Mouse (Mus musculus) CD4-positive, CD25-positive, alpha-beta regulatory T cell, adult 4 months (primary cell): ENCODE data around the gene Rtl1. TPM values are rescaled to one million over a fixed set of nuclear protein-coding genes. Genes with fewer than 3 reads are reported as not detected.

Experiments used
- ATAC-seq: one replicate; pipeline ENCODE4 v1.8.0; 2017
- polyA plus RNA-seq, 2 experiments: library from polyadenylated mRNA; unstranded; fragments of 100-300 nt; shearing (Covaris generic); gene quantifications; one replicate each; pipeline ENCODE4 v1.2.1; 2017

Gene Rtl1
- polyA plus RNA-seq = not detected

DNA sequence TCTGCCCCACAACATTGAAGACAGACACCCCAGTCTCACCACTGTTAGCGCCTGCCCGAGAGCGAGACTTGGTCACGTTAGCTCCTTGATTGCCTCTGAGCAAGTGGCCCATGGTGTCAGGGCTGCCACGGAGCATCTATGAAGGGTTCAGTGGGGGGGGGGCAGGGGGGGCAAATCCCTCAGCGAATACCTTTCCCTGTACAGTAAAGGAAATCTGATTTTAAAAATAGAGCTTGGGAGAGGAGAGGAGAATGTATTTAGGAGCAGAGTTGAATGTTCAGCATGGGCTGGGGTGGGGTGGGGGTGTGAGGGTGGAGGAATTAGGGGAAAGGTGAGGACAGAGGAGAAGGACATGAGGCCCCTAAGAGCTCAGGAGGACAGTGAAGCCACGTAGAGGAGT is at the start of gene Rtl1:
Gene Rtl1, minus strand, starts transcription at position 101 of the 400 bp plus-strand sequence.
- no peak for ATAC-seq

DNA sequence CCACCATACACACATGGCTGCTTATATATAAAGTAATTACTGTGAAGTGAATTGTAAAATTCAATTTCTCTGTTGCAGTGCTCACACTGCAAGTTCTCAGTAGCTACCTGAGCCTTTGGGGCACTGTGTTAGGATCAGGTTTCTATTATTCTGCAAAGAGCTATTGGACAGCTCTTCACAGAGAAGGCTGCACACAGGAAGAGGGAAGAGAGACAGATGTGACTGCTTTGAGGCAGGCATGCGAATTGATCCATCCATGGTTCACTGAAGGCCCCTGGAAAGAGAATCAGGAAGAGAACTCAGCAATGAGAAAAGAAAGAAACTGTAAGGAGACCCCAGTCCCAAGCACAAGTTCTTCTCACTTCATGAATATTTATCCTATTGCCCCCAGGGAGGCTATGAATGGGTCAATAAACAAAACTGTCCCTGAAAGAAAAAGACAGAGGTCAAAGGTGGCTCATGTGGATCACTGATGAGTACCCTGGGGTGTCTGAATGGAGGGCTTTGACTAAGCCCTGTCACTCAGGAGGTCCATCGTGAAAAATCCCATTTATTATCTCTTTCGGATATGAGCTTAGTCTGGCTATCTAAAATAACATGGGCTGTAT is 40.5 kb upstream of the Rtl1 start:
- no peak for ATAC-seq

DNA sequence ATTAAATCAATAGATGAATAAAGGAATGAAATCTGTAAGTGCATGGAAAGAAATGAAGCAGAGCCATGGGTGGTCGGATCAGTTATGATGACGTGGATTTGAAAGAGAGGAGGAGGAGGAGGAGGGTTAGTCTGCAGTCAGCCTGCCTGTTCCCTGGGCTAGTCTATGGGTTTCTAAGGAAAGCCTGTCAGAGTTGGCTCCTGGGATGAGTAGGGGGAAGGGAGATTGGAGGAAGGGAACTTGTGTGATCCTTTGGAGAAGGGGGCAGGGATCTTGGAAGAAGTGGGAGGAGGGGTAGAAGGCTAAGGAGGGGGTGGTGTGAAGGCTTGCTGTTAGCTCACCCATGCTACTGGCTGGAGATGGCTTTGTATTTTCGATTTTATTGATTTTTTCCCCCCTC is 31.9 kb upstream of the Rtl1 start:
- ATAC-seq = no peak

DNA sequence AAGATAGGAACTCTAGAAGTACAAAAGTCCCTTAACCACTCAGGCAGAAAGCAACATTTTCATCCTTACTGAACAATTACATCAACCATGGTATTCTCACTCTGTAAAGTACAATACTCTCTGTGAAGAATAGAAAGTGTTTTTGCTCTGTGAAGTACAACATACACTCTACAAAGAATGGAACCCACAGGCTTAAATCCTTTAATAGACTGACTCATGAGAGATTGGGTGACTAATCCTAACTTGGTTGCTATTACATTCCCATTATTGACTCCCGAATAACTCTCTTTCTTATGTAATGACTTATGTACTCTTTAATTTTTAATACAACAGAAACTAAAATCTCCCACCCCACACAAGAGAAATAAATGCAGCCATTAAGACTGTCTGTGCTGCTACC is 28.8 kb upstream of the Rtl1 start:
- ATAC-seq = no peak

DNA sequence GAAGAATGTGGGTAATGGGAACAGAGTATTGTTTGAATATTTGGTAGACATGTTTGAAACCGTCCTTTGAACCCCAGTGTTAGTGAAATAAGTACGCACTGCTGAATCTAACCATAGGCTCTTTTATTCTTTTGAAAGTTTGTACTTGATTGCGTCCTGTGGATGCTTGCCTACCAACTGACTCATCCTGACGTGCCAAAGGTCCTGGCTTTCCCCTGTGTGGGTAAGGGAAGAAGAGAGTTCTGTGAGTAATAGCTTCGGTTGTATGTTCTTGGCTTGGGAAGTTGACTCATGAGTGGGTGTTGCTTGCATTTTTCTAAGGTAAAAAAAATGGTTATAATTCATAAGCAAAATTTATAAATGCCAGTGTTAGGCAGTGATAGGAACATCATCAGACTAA is 26.8 kb upstream of the Rtl1 start:
- ATAC-seq = no peak

DNA sequence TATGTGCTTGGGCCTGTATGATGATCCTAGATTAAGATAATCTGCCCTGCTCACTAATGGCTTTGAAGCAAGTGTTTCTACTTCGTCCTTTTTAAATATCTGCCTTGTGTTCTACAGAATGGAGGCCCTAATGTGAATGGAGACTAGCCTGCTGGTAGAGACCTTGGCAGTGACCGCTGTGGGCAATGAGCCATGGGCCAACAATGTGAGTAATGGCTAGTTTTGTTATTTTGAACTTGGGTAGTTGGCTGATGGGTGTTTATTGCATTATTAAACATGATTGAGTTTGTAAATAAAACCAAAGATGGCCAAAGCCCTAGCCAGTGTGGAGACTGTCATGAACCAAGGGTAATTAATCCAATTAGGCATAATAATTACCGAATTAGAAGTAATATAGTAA is 20.1 kb upstream of the Rtl1 start:
- ATAC-seq = no peak

DNA sequence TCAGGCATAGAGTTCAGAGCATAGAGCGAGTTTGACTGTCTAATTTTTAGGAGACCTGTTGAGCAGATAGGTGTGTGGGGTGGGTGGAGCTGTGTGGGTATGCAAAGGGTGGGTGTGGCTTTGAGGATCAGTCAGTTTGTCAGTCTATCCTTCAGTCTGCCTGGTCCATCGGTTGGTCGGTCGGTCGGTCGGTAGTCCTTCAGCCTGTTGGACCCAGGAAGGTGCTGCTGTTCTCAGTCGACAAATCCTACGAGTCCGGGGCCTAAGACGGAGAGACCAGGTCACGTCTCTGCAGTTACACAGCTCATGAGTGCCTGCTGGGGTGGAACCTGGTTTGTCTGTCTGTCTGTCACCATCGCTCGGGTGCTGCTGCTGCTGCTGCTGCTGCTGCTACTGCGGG is 17.9 kb upstream of the Rtl1 start:
- no peak for ATAC-seq

DNA sequence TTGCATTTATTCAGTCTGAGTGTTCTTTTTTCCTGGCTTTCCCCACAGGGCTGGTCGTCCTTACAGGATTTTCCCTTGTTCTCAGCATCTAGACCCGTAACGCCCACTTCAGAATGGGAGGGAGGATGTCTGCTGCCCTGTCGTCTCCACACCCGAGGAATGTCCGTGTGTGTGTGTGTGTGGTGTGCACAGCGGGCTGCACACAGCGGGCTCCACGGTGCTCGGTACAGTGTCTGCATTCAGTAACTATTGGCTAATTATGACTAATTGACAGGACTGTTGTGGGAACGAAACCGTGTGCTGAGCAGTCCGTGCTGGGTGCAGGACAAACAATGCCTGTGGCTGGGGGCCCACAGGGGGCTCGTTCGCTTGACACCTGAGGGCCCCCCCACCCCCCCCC is 17.0 kb upstream of the Rtl1 start:
- no peak for ATAC-seq

DNA sequence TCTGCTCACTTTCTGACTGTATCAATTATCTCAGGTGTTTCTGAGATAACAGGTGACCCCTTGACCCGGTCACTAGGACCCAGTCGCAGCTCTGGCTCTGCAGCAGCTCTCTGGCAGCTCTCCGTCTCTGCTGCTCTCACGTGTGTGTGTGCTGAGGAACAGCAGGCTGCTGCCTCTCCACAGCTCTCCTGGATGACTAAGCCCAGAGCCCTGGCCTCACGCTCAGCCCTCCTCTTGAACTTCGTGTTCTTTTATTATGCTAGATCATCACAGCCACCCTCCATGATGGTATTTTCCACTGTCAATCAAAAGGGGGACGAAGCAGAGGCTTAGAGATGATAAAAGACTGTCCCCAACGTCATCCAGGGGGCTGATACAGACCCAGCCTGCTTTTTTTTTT is 15.2 kb upstream of the Rtl1 start:
- no peak for ATAC-seq

DNA sequence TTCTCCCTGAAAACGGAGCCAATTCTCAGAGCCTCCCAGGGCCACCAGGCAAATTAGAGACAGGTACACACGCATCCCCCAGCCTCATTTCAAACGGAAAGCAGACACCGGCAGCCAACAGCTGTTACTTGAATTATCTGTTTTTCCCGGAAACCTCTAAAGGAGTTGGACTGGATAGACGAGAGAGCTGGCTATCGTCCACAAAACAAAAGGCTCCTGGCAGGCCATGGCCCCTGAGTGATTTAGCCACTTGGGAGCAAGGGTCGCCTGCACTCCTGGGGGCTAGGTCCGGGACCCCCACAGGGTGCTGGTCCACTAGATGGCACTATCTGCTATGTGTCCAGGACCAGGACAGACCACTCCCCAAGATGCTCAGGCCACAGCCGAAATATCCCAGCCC is 14.3 kb upstream of the Rtl1 start:
- no peak for ATAC-seq

DNA sequence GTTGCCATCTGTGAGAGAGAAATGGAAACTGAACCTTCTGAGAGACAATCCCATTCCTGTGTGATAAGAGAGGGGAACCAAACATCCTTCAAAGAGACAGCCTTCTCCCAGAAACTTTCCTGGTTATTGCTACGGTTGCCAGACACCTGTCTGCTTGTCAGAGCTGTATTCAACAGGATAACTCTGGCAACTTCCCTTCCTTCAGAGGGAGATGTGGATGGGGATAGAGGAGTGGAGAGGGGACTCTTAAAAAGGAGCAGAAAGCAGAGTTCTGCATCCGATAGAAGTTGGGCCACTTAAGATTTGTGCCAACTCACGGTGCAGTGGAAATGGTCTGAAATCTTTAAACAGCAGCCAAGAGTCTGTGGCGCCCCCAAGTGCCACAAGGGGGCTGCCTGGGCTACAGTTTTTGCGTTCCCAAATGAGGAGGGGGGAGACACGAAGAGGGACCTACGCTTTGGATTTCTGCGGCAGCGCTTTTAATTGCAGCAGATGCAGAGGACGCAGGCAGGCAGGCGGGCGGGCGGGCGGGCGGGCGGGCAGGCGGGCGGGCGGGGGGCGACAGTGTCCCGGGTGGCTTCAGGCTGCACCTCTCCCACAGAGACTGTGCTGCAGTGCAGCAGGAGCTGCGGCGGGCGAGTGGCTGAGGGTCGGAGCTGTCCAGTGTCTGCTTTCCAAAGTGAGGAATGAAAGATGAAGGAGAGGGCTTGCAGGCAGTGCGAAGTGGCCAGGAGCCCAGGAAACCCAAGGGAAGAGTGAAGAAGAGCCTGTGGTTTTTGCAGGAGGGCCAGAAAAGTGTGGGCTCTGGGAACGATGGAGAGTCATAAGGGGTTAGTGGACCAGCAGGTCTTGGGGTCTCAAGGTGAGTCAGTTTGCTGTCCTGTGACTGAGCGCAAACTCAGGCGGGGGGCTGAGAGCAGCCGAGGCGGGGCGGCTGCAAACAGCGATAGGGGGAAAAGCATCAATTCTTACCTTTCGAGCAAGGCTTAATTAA is 12.6 kb upstream of the Rtl1 start:
- no peak for ATAC-seq

DNA sequence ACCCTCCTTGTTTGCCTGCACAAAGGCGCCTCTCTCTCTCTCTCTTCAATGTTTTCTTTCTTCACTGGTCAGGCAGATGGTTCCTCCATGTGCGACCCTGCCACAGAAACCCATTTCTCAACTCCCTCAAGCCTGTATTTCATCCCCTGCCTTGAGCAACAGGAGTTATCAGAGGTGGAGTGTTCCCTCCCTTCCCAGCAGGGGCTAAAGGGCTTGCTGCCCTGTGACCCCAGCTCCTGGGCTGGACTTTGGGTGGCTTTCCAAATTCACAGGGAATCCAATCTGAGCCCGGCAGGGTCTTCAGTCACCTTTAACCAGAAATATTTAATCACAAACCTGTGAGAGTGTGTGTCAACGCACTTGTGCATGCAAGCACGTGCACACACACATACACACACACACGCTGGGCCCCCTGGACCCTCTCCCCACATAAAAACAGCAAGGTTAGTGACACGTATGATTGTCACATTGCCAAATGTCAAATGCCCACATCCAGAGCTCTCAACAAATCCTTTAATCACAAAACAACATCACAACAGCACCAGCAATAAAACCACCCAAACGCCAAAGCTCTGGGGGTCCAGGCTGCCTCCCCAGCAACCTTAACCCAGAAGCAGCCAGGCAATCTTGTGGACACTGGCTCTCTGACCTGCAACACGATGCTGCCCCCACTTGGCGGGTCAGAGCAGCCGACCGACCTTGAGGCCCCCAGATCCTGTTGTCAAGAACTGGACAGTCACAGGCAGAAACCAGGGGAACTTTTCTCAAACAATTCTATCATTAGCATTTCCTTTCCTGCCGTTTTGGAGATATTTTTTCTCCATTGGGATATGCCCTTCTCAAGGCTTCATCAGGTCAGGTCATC is 8.7 kb upstream of the Rtl1 start:
- ATAC-seq = no peak

DNA sequence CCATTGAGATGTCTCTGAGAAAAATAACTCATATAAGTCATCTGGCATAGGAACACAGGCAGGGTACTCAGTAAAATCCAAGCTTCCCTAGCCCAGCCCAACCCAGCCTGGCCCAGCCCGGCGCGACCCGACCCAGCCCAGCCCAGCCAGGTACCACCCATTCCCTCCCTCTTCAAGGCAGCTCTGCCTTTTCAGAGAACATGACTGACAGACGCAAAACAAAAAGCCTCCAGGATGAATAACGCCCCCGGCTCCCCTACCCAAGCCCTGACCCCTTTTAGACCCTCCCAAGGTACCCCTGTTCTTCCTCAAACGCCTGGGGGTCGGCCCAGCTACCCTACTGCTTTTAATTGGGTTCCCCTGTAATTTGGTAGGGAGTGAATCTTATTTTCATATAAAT is 7.8 kb upstream of the Rtl1 start:
- no peak for ATAC-seq

DNA sequence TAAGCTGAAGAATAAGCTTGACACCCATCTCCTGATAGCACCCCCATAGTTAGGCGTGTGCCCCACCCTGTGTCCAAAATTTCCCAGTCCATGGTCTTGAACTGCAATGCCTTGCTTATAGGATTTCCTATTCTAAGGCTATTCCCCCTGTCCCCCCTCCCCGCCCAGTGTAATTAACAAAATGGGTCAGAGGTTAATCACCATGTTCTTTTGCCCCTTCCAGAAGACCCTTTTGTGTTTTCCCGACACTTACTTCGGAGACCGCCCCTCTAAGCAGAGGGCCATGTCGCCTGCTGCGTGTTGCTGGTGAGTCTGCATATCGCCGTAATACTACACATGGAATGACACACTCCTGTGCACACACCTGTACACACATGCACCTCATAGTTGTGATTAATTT is 7.1 kb upstream of the Rtl1 start:
- ATAC-seq = no peak

DNA sequence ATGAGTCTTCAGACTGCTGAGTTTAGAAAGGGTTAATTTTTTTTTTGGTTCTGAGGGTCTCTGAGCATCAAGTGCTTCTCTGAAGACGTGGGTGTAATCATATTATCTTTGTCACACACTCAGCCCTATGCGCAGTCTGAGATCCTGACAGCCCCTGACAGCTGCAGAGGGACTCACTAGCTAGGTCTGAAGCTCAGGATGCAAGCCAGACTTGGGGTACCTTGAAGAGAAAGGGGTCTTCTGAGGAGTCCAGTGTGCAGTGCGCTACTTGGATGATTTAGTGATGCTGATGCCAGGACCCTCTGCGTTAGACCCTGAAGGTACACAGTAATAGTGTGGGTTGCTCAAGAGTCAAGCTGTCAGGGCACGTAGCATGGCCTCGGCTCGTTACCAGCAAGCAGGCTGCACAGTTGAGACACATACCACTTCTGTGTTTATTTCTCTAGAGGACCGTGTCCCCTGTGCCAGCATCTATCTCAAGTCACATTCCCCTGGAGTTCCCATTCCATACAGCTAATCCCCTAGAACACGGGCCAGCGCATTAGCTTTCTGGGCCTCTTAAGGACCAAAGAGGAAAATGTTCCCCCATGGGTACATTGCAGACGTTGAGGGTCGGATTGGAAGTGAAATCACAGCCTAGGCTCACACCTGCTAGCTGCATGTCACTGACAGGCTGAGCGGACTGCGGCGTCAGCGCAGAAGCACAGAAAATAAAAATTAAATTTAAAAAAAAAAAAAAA is 5.0 kb upstream of the Rtl1 start:
- no peak for ATAC-seq

DNA sequence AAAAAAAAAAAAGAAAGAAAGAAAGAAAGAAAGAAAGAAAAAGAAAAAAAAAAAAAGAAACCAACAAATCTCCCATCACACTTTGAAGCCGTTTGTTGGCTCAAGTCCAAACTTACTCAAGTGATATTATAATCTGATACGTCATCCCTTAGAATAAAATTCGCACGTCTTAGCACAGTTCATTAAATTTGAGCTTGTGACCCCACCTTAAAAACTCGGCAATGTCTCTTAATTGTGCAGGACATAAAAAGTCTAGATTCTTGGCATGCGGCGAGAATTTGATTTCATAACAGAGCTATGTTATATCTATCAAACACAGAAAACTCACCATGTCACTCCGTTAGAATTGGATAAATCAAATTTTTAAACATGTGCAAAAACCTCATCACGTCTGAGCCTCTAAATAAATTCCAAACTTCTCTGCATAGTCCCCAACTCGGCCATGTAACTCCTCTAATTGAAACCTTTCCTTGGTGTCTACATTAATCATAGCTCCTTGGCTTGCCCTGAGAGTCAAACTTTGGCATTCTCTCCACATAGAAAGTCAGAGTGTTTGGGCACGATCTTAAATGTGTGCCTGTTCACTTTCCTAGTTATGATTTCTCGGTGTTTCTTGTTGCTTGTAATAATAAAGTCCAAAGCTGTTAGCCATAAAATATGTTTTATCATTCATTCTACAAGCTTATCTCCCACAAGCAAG is 1.4 kb downstream of the Rtl1 start:
- no peak for ATAC-seq

DNA sequence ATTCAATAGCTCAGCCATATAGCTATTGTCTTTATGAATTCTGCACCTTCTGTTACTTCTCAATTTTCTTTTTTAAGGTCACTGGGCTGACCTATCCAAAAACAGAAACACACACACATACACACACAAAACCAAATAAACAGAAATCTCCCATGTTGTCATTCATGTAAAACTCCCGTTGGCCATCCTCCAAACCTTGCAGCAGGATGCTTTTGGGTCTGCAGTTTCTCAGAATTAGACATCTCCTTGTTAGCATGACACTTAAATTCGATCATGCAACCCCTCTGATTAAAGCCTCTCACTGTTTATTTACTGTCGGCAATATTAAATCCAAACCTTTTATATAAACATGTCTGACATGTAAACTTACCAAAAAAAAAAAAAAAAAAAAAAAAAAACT is 3.4 kb downstream of the Rtl1 start:
- ATAC-seq = no peak

DNA sequence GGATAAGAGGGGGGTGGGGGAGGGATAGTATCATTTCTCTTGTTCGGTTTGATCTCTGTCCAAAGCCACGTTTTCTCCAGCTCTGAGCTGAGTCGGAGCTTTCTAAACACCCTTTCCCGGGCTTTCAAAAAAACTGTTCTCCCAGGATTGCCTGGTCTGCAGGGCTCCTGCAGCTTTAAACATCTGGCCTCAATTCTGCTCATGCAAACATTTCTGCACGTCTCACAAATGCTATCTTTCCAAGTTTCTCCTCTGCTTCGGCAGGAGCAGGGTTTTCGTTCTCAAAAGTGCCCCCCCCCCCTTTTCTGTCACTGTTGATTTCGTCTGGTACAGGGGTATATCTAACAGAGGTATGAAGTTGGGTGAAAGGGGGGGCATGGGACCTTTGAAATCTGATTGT is 3.9 kb downstream of the Rtl1 start:
- ATAC-seq = no peak

DNA sequence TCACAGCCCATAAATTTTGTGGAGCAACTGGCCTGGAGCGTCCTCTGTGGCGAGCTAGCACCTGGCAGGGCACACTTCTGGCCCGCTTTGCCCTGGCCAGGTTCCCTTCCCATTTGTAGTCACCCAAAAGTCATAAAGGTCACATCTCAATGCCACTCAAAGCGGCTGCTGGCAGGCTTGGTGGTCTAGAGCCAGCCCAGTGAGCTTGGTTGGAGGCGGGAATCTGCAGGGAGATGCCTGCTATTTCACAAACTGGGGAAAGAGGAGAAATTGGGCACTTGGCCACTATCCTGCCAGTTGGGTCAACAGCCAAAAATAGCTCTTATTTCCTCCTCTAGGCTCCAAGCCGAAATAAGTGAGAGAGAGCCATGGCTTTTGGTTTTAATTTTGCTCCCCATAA is 4.4 kb downstream of the Rtl1 start:
- ATAC-seq = no peak

DNA sequence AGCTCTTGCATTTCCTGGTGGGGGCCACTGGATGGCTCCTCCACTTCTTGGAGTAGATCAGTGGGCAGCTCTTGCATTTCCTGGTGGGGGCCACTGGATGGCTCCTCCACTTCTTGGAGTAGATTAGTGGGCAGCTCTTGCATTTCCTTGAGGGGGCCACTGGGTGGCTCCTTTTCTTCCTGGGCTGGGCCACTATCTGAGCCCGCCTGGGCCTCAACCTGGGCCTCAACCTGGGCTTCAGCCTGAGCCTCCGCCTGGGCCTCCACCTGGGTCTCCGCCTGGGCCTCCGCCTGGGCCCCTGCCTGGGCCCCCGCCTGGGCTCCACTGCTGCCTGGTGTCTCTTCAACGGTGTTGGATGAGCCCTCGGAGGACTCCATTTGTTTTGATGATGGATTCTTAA is 5.2 kb downstream of the Rtl1 start:
- ATAC-seq = no peak

DNA sequence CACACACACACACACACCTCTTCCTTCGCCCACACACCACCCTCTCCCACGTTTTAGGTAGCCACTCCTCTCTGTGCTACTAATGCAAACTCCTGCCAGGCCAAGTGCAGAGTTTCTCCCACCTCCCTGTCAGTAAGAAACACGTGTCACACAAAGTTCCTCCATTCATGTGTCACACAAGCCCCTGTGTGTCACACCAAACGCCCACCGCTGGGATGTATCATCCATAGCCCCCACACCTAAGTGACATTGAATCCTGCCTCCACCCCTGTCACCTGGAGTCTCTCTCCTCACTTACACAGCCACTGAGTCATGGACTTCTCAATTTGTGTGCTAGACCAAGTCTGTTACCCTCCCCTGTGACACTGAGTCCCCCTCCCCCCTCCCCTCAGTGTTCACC is 17.9 kb downstream of the Rtl1 start:
- ATAC-seq = no peak

DNA sequence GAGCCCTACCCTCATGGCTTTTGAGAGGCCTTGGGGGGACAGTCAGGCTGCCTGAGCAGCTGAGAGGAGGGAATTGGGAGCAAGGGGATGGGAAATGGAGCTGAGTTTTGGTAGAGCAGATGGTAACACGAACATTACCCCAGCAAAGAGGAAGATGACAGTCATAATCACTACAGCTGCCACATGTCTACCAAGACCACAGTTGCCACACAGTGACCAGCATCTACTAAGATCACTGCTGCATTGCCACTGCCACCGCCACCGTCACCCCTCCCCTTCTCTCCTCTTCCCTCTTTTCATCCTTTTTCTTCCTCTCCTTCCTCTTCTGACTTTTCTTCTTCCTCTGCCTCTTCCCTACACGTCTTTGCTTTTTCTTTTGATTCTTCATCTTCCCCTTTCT is 27.9 kb downstream of the Rtl1 start:
- ATAC-seq = no peak
